In genomic region chr7:88356871-88357776, GRCm38 (mm10) we compare ENCODE assay signal across 9 mouse cellular contexts.
DNase-seq lines count a peak whose midpoint lies in the region; ATAC-seq and TF ChIP-seq lines count a peak whose summit lies in the region.
"Had no signal": no experiment of that assay in that cellular context is flagged by ENCODE, and none has a peak within 500 bp of the region (broad histone marks: within the 10 kb centered on the region; RNA-seq: fewer than 3 reads in every experiment).

No protein-coding gene starts in this region.

- H3K4me3 ChIP-seq in kidney, adult 2 months (ENCODE audit: insufficient read depth, low read depth, low read length), result no peak overlapping the region
- no peak overlapping the region for H3K4me3 ChIP-seq in kidney, embryonic 14.5 days (ENCODE audit: low read length)
- H3K4me3 ChIP-seq: limb, embryonic 12.5 days had no signal

- H3K4me2 ChIP-seq in kidney, embryonic 14.5 days (replicated peaks; ENCODE audit: low read depth, low read length), result no peak overlapping the region
- H3K4me2 ChIP-seq: limb, embryonic 12.5 days had no signal

- intact Hi-C loops in heart, postnatal 14 days (cut with DNase I), result loop anchor here (5.0 kb wide), 1 partner anchor 260 kb away; no protein-coding TSS in a partner anchor

- WGBS in kidney, adult 2 months, result 42% methylated on average over 4 of the region's 4 CpGs
- WGBS in kidney, embryonic 14.5 days, result 45% methylated on average over 4 of the region's 4 CpGs

- no peaks in the 10 kb centered on the region for H3K9me3 ChIP-seq in kidney, embryonic 14.5 days (ENCODE audit: control insufficient read depth, low read length)
- H3K9me3 ChIP-seq: limb, embryonic 12.5 days had no signal

- H3K4me1 ChIP-seq in kidney, adult 2 months (ENCODE audit: control insufficient read depth, insufficient read depth, low read length), result no peaks in the 10 kb centered on the region
- H3K4me1 ChIP-seq in kidney, embryonic 14.5 days (ENCODE audit: control insufficient read depth, insufficient read depth, low read length), result no peaks in the 10 kb centered on the region
- H3K4me1 ChIP-seq: limb, embryonic 12.5 days had no signal

- no peak for TF ChIP-seq POLR2A in kidney, adult 2 months (IDR thresholded peaks at IDR 0.05; ENCODE audit: low read depth, low read length)

- TF ChIP-seq CTCF in kidney, adult 2 months (conservative IDR thresholded peaks at IDR 0.05; ENCODE audit: insufficient read depth, insufficient read length, low read depth, low read length), result peak; percentile 27; the same call in 1 of the 2 replicates

- ATAC-seq in kidney, embryonic 14.5 days (ENCODE audit: low FRiP score, low TSS enrichment), result no peak

- H3K27me3 ChIP-seq in kidney, adult 2 months (replicated peaks; ENCODE audit: control insufficient read depth, insufficient read depth, low read length), result no peaks in the 10 kb centered on the region
- H3K27me3 ChIP-seq in kidney, embryonic 14.5 days (ENCODE audit: control insufficient read depth, insufficient read depth, low read length), result no peaks in the 10 kb centered on the region
- H3K27me3 ChIP-seq: limb, embryonic 12.5 days had no signal

- no peak overlapping the region for H3K27ac ChIP-seq in kidney, adult 2 months (ENCODE audit: insufficient read depth, low read depth, low read length)
- no peak overlapping the region for H3K27ac ChIP-seq in kidney, embryonic 14.5 days (ENCODE audit: low read depth, low read length)
- H3K27ac ChIP-seq: limb, embryonic 12.5 days had no signal

- H3K36me3 ChIP-seq in kidney, adult 2 months (ENCODE audit: control insufficient read depth, insufficient read depth, low read length), result no peaks in the 10 kb centered on the region
- no peaks in the 10 kb centered on the region for H3K36me3 ChIP-seq in kidney, embryonic 14.5 days (ENCODE audit: control insufficient read depth, insufficient read depth, low read length)
- H3K36me3 ChIP-seq: limb, embryonic 12.5 days had no signal

- H3K9ac ChIP-seq in kidney, embryonic 14.5 days (ENCODE audit: low read depth, low read length), result no peak overlapping the region
- H3K9ac ChIP-seq: limb, embryonic 12.5 days had no signal

- peak; percentile 32 for DNase-seq in kidney, adult 2 months
- peak; percentile 61 for DNase-seq in CD4-positive, CD25-positive, alpha-beta regulatory T cell, adult 2 months (ENCODE audit: low read depth, low spot score)
- peak; percentile 42 for DNase-seq in MEL-GATA-1-ER (ENCODE audit: extremely low read depth, low read depth)
- DNase-seq in heart, postnatal 14 days, result peak; percentile 4 to 21
- peak; percentile 30 for DNase-seq in mesoderm, embryonic 11.5 days (ENCODE audit: low read depth, low spot score)
- no peak for DNase-seq in MN1 (ENCODE audit: low spot score)
- no peak for DNase-seq in testis, postnatal 10 days (ENCODE audit: low spot score)

Comparison
In these comparisons a context has a peak if more than half of its experiments do, and no peak if none do; other contexts are left out.
1. DNase-seq: peak in kidney, adult 2 months (single experiment), CD4-positive, CD25-positive, alpha-beta regulatory T cell, adult 2 months (single experiment), MEL-GATA-1-ER (single experiment), heart, postnatal 14 days (2 of 2) and mesoderm, embryonic 11.5 days (single experiment); none in MN1 (single experiment) and testis, postnatal 10 days (single experiment).